Mouse (Mus musculus) MEL (cell line): ENCODE measurements around the gene Lpar3. TPM values are rescaled to one million over a fixed set of nuclear protein-coding genes. Genes with fewer than 3 reads are reported as not detected.

ENCODE experiments used
- DNase-seq: peaks from one replicate; pipeline ENCODE4 v3.0.0; 2011; ENCODE audit warnings: low read depth, low spot score
- H3K27ac ChIP-seq: 2 replicates; pipeline ENCODE4 v1.5.1; 2012; ENCODE audit warnings: low read depth, mild to moderate bottlenecking, control low read depth, low read length, moderate library complexity; ENCODE audit not compliant: control insufficient read depth
- H3K27me3 ChIP-seq, 2 experiments: fragments of 150-350 bp in 1 of 2; sonication (generic) in 1 of 2; 2 replicates each; pipeline ENCODE4 v1.6.1; 2012; ENCODE audit warnings: low read length in 2 of 2, mild to moderate bottlenecking in 2 of 2, improper control_type of control experiment in 1 of 2, moderate library complexity in 1 of 2; ENCODE audit not compliant: insufficient read depth in 2 of 2, control insufficient read depth in 1 of 2
- H3K36me3 ChIP-seq, 2 experiments: 2 replicates each; pipeline ENCODE4 v1.6.1; 2012 to 2014; ENCODE audit warnings: low read length in 2 of 2, improper control_type of control experiment in 1 of 2, inconsistent platforms in 1 of 2, mild to moderate bottlenecking in 1 of 2; ENCODE audit not compliant: insufficient read depth in 2 of 2, control insufficient read depth in 1 of 2
- H3K4me1 ChIP-seq, 2 experiments: fragments of 150-350 bp in 1 of 2; sonication (generic) in 1 of 2; 2 replicates each; pipeline ENCODE4 v1.6.1; 2012; ENCODE audit warnings: low read length in 2 of 2, improper control_type of control experiment in 1 of 2, mild to moderate bottlenecking in 1 of 2; ENCODE audit not compliant: insufficient read depth in 2 of 2, control insufficient read depth in 1 of 2
- H3K4me3 ChIP-seq, 2 experiments: fragments of 150-350 bp in 1 of 2; sonication (generic) in 1 of 2; 2 replicates each; pipeline ENCODE4 v1.5.1; 2012; ENCODE audit warnings: low read depth in 2 of 2, low read length in 2 of 2, mild to moderate bottlenecking in 2 of 2, moderate library complexity in 2 of 2, control low read depth in 1 of 2, improper control_type of control experiment in 1 of 2; ENCODE audit not compliant: control insufficient read depth in 1 of 2, insufficient read depth in 1 of 2
- H3K79me2 ChIP-seq: 2 replicates; pipeline ENCODE4 v1.6.1; 2012; ENCODE audit warnings: mild to moderate bottlenecking, low read length, moderate library complexity; ENCODE audit not compliant: control insufficient read depth, poor library complexity, insufficient read depth
- H3K9ac ChIP-seq: 2 replicates; pipeline ENCODE4 v1.6.1; 2012; ENCODE audit warnings: low read depth, mild to moderate bottlenecking, control low read depth, low read length, moderate library complexity; ENCODE audit not compliant: control insufficient read depth, poor library complexity, severe bottlenecking
- H3K9me3 ChIP-seq: fragments of 150-350 bp; sonication (generic); replicated peaks from 2 replicates; pipeline ENCODE4 v1.6.1; 2012; ENCODE audit warnings: mild to moderate bottlenecking, low read length, improper control_type of control experiment, moderate library complexity; ENCODE audit not compliant: insufficient read depth
- BHLHE40 ChIP-seq: IDR thresholded peaks from 2 replicates; pipeline ENCODE4 v1.6.1; 2012; ENCODE audit warnings: low read depth, mild to moderate bottlenecking, inconsistent platforms, low read length, improper control_type of control experiment, borderline replicate concordance
- CHD2 ChIP-seq: IDR thresholded peaks from 2 replicates; pipeline ENCODE4 v1.6.1; 2011; ENCODE audit warnings: low read length, improper control_type of control experiment
- CTCF ChIP-seq, 3 experiments: IDR thresholded peaks in 2 of 3; conservative IDR thresholded peaks in 1 of 3; 2 replicates each; pipeline ENCODE4 v1.5.1; 2011 to 2012; ENCODE audit warnings: low read length in 3 of 3, low read depth in 2 of 3, mild to moderate bottlenecking in 2 of 3, improper control_type of control experiment in 1 of 3, inconsistent platforms in 1 of 3, mixed read lengths in 1 of 3, moderate library complexity in 1 of 3; ENCODE audit not compliant: control insufficient read depth in 1 of 3, insufficient read depth in 1 of 3, poor library complexity in 1 of 3, severe bottlenecking in 1 of 3
- ELF1 ChIP-seq: IDR thresholded peaks from 2 replicates; pipeline ENCODE4 v1.6.1; 2014; ENCODE audit warnings: low read depth, mild to moderate bottlenecking, inconsistent platforms, low read length, improper control_type of control experiment, moderate library complexity
- EP300 ChIP-seq, 2 experiments: IDR thresholded peaks; 2 replicates each; pipeline ENCODE4 v1.6.1; 2011; ENCODE audit warnings: improper control_type of control experiment in 2 of 2, low read length in 2 of 2, low read depth in 1 of 2, mild to moderate bottlenecking in 1 of 2
- GATA1 ChIP-seq: IDR thresholded peaks from 2 replicates; pipeline ENCODE4 v1.6.1; 2011; ENCODE audit warnings: low read depth, low read length, improper control_type of control experiment
- JUND ChIP-seq: IDR thresholded peaks from 2 replicates; pipeline ENCODE4 v1.6.1; 2011; ENCODE audit warnings: low read depth, mild to moderate bottlenecking, improper control_type of control experiment, low read length
- KAT2A ChIP-seq: conservative IDR thresholded peaks from 2 replicates; pipeline ENCODE4 v1.6.1; 2012; ENCODE audit warnings: low read depth, low read length, improper control_type of control experiment, inconsistent platforms
- MAZ ChIP-seq: IDR thresholded peaks from 2 replicates; pipeline ENCODE4 v1.6.1; 2012; ENCODE audit warnings: low read depth, mild to moderate bottlenecking, inconsistent platforms, low read length, improper control_type of control experiment
- MEF2A ChIP-seq: IDR thresholded peaks from 2 replicates; pipeline ENCODE4 v1.6.1; 2014; ENCODE audit warnings: low read depth, mild to moderate bottlenecking, inconsistent platforms, low read length, improper control_type of control experiment; ENCODE audit not compliant: poor library complexity, insufficient replicate concordance, severe bottlenecking; ENCODE audit errors: extremely low read depth
- NELFE ChIP-seq: IDR thresholded peaks from 2 replicates; pipeline ENCODE4 v1.6.1; 2011; ENCODE audit warnings: low read depth, low read length, improper control_type of control experiment
- NRF1 ChIP-seq: IDR thresholded peaks from 2 replicates; pipeline ENCODE4 v1.6.1; 2014; ENCODE audit warnings: low read depth, mild to moderate bottlenecking, inconsistent platforms, low read length, improper control_type of control experiment, moderate library complexity; ENCODE audit not compliant: poor library complexity, insufficient read depth, severe bottlenecking
- POLR2AphosphoS2 ChIP-seq: IDR thresholded peaks from 2 replicates; pipeline ENCODE4 v1.6.1; 2011; ENCODE audit warnings: low read length, improper control_type of control experiment
- POLR2AphosphoS5 ChIP-seq: IDR thresholded peaks from 2 replicates; pipeline ENCODE4 v1.6.1; 2012; ENCODE audit warnings: low read depth, borderline replicate concordance, mild to moderate bottlenecking, inconsistent platforms, low read length, moderate library complexity, mixed read lengths
- RAD21 ChIP-seq: IDR thresholded peaks from 2 replicates; pipeline ENCODE4 v1.6.1; 2011; ENCODE audit warnings: mild to moderate bottlenecking, low read depth, low read length, improper control_type of control experiment
- RCOR1 ChIP-seq: IDR thresholded peaks from 2 replicates; pipeline ENCODE4 v1.6.1; 2012; ENCODE audit warnings: low read depth, mild to moderate bottlenecking, inconsistent platforms, low read length, improper control_type of control experiment
- SIN3A ChIP-seq: IDR thresholded peaks from 2 replicates; pipeline ENCODE4 v1.6.1; 2012; ENCODE audit warnings: low read length, improper control_type of control experiment, inconsistent platforms
- SMC3 ChIP-seq: IDR thresholded peaks from 2 replicates; pipeline ENCODE4 v1.6.1; 2011; ENCODE audit warnings: low read depth, low read length, improper control_type of control experiment
- TAL1 ChIP-seq: IDR thresholded peaks from 2 replicates; pipeline ENCODE4 v1.6.1; 2012; ENCODE audit warnings: mild to moderate bottlenecking, inconsistent platforms, low read length, moderate library complexity, mixed read lengths
- TBP ChIP-seq: IDR thresholded peaks from 2 replicates; pipeline ENCODE4 v1.8.0; 2011; ENCODE audit warnings: low read depth, low read length, improper control_type of control experiment
- UBTF ChIP-seq: IDR thresholded peaks from 2 replicates; pipeline ENCODE4 v1.6.1; 2012; ENCODE audit warnings: low read depth, mild to moderate bottlenecking, inconsistent platforms, low read length, improper control_type of control experiment, moderate library complexity, borderline replicate concordance; ENCODE audit not compliant: insufficient read depth
- USF2 ChIP-seq, 2 experiments: IDR thresholded peaks; 2 replicates each; pipeline ENCODE4 v1.6.1; 2011 to 2012; ENCODE audit warnings: improper control_type of control experiment in 2 of 2, low read length in 2 of 2, borderline replicate concordance in 1 of 2, inconsistent platforms in 1 of 2, low read depth in 1 of 2, mild to moderate bottlenecking in 1 of 2; ENCODE audit not compliant: insufficient read depth in 1 of 2
- ZKSCAN1 ChIP-seq: IDR thresholded peaks from 2 replicates; pipeline ENCODE4 v1.6.1; 2012; ENCODE audit warnings: low read depth, mild to moderate bottlenecking, inconsistent platforms, low read length, improper control_type of control experiment, moderate library complexity
- ZMIZ1 ChIP-seq: IDR thresholded peaks from 2 replicates; pipeline ENCODE4 v1.6.1; 2012; ENCODE audit warnings: low read depth, mild to moderate bottlenecking, inconsistent platforms, low read length, improper control_type of control experiment, moderate library complexity
- ZNF384 ChIP-seq: IDR thresholded peaks from 2 replicates; pipeline ENCODE4 v1.6.1; 2012; ENCODE audit warnings: low read depth, mild to moderate bottlenecking, inconsistent platforms, low read length, improper control_type of control experiment
- polyA plus RNA-seq, 2 experiments: library from polyadenylated mRNA; stranded (reverse) in 1 of 2; unstranded in 1 of 2; fragments of >175 nt in 1 of 2; fragments of >200 nt in 1 of 2; gene quantifications; 2 replicates each; pipeline versions ENCODE4 v1.2.1 to v1.2.4; 2012; ENCODE audit warnings: low replicate concordance in 2 of 2, low read depth in 1 of 2; ENCODE audit not compliant: insufficient read length in 2 of 2, insufficient read depth in 1 of 2, missing spikeins in 1 of 2
- total RNA-seq: library from RNA; depleted of rRNA; stranded (reverse); fragments of 300-350 nt; gene quantifications from 2 replicates; pipeline ENCODE4 v1.2.3, GENCODE M21; 2012

Lpar3 gene
- total and polyA plus RNA-seq, 3 experiments: not detected

GRCm38 (mm10) chr3:146291928-146292327 lies 71.2 kb downstream of the Lpar3 start:
- Histone ChIP-seq H3K36me3 (no peaks in the 10 kb centered on the region), H3K79me2 (no peaks in the 10 kb centered on the region), H3K27me3 (peaks cover 0 to 2% of the 10 kb centered on the region in 2 experiments; a peak in 1 of 4 replicates), H3K4me3 (no peak overlapping the region), H3K27ac (no peak overlapping the region), H3K9ac (no peak overlapping the region), H3K9me3 (no peaks in the 10 kb centered on the region), H3K4me1 (no peaks in the 10 kb centered on the region)
- TF ChIP-seq MEF2A: no peak
- no peak for TF ChIP-seq NELFE
- TF ChIP-seq MAZ: no peak
- TF ChIP-seq ZNF384: no peak
- TF ChIP-seq POLR2AphosphoS5: no peak
- TF ChIP-seq CTCF (IDR thresholded peaks at IDR 0.05 in 2 of 3, conservative IDR thresholded peaks at IDR 0.05 in 1 of 3; ENCODE audit: control insufficient read depth in 1 of 3, insufficient read depth in 1 of 3, low read depth in 2 of 3, low read length in 3 of 3, poor library complexity in 1 of 3, severe bottlenecking in 1 of 3): no peak
- no peak for TF ChIP-seq TBP
- TF ChIP-seq SMC3: no peak
- no peak for TF ChIP-seq TAL1
- no peak for TF ChIP-seq ZMIZ1
- TF ChIP-seq CHD2: no peak
- no peak for TF ChIP-seq ELF1
- TF ChIP-seq GATA1: no peak
- no peak for TF ChIP-seq EP300 (IDR thresholded peaks at IDR 0.05; ENCODE audit: low read depth in 1 of 2, low read length in 2 of 2)
- TF ChIP-seq KAT2A: no peak
- no peak for DNase-seq

GRCm38 (mm10) chr3:146292515-146292914 lies 71.8 kb downstream of the Lpar3 start:
- no peak for TF ChIP-seq KAT2A
- TF ChIP-seq, all 39 proteins: peak for 0
- Histone ChIP-seq H3K4me1 (no peaks in the 10 kb centered on the region), H3K36me3 (no peaks in the 10 kb centered on the region), H3K79me2 (no peaks in the 10 kb centered on the region), H3K9me3 (no peaks in the 10 kb centered on the region), H3K27ac (no peak overlapping the region), H3K27me3 (peaks cover 0 to 2% of the 10 kb centered on the region in 2 experiments; a peak in 1 of 4 replicates), H3K4me3 (no peak overlapping the region), H3K9ac (no peak overlapping the region)
- no peak for DNase-seq

DNA sequence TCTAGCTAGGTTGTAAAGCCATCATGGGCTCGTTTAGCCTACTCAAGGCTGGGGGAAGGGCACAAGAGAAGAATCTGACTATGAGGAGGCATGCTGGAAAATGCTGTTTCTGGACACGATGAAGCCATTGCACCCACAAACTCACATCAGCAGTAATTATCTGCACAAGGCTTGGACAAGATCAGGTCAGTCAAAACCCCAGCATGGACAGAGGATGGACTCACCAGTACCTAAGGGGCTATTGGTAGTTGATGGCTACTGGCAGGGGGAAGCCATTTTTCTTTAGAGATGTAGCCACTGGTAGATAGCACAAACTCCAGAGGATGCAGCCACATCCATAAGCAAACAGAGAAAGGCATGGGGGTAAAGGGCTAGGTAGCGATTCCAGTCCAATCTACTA lies 81.7 kb downstream of the Lpar3 start:
- H3K4me3 ChIP-seq: no peak overlapping the region
- H3K9ac ChIP-seq: no peak overlapping the region
- TF ChIP-seq GATA1: no peak
- TF ChIP-seq TBP: no peak
- no peak for TF ChIP-seq CHD2
- no peak for TF ChIP-seq KAT2A
- TF ChIP-seq JUND: no peak
- no peak for TF ChIP-seq BHLHE40
- no peak for TF ChIP-seq MAZ
- no peak for TF ChIP-seq SIN3A
- TF ChIP-seq UBTF: no peak
- no peak for TF ChIP-seq USF2 (IDR thresholded peaks at IDR 0.05; ENCODE audit: borderline replicate concordance in 1 of 2, insufficient read depth in 1 of 2, low read depth in 1 of 2, low read length in 2 of 2)
- no peak for TF ChIP-seq ZKSCAN1
- TF ChIP-seq ELF1: no peak
- no peak for TF ChIP-seq TAL1
- no peak for TF ChIP-seq NELFE
- TF ChIP-seq NRF1: no peak
- TF ChIP-seq ZMIZ1: no peak
- no peak for TF ChIP-seq RCOR1
- TF ChIP-seq POLR2AphosphoS2: no peak
- TF ChIP-seq RAD21: no peak
- H3K36me3 ChIP-seq: no peaks in the 10 kb centered on the region
- no peaks in the 10 kb centered on the region for H3K4me1 ChIP-seq
- DNase-seq: no peak
- no peak overlapping the region for H3K27ac ChIP-seq
- no peaks in the 10 kb centered on the region for H3K79me2 ChIP-seq
- no peaks in the 10 kb centered on the region for H3K9me3 ChIP-seq
- H3K27me3 ChIP-seq: no peaks in the 10 kb centered on the region
